Mouse (Mus musculus) E14TG2a.4 (cell line): ENCODE data around the gene Itpr1.

Experiments
- CTCF ChIP-seq: conservative IDR thresholded peaks from 2 replicates; pipeline ENCODE4 v1.5.1; 2014; ENCODE audit warnings: low read length
- NANOG ChIP-seq: IDR thresholded peaks from 2 replicates; pipeline ENCODE4 v1.6.1; 2014; ENCODE audit warnings: borderline replicate concordance, low read length, mixed read lengths
- POU5F1 ChIP-seq: IDR thresholded peaks from 2 replicates; pipeline ENCODE4 v1.6.1; 2014; ENCODE audit warnings: low read length, borderline replicate concordance

DNA sequence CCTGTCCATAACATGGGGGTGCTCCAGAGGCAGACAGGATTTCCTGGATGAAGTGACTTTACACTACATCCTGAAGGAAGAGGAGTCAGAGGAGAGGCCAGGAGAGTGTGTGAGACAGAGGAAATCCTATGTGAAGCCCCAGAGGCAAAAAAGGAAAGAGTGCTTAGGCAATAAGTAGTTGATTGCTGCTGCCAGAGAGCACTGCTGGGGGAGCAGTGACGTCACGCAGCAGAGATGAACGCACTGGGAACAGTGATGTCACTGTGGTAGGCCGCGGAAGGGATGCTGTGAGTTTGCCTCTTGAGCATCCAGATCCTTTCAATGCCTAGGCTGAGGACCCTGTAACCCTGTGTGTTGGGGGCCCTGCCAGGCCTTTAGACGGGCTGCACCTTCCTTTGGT lies 264.7 kb downstream of the Itpr1 start:
- TF ChIP-seq CTCF (no peak), NANOG (no peak), POU5F1 (no peak)
